Mouse (Mus musculus) intestine, postnatal 0 days (tissue): ENCODE measurements at regions not wholly inside any gene's neighbourhood (a gene's known extent, or its start where the extent isn't known, plus 50 kb on each side); places are given as distances from the start of the nearest gene placed in this dataset.

Source experiments
- ATAC-seq: fragments of 200-750 bp; cut with Nextera tagmentation; 2 replicates; pipeline ENCODE4 v1.8.0; 2017; ENCODE audit warnings: mild to moderate bottlenecking, moderate TSS enrichment, moderate library complexity
- H3K27ac ChIP-seq: fragments of 300-500 bp; sonication (generic); 2 replicates; pipeline ENCODE4 v1.5.1; 2014; ENCODE audit warnings: mild to moderate bottlenecking, low read depth, low read length, moderate library complexity
- H3K27me3 ChIP-seq: fragments of 300-500 bp; sonication (generic); replicated peaks from 2 replicates; pipeline ENCODE4 v1.6.1; 2014; ENCODE audit warnings: low read length, mixed read lengths; ENCODE audit not compliant: control insufficient read depth, insufficient read depth
- H3K36me3 ChIP-seq: fragments of 300-500 bp; sonication (generic); 2 replicates; pipeline ENCODE4 v1.6.1; 2014; ENCODE audit warnings: mild to moderate bottlenecking, moderate library complexity; ENCODE audit not compliant: control insufficient read depth, insufficient read depth
- H3K4me1 ChIP-seq: fragments of 300-500 bp; sonication (generic); replicated peaks from 2 replicates; pipeline ENCODE4 v1.6.1; 2014; ENCODE audit warnings: antibody characterized with exemption, low read length, mixed read lengths; ENCODE audit not compliant: control insufficient read depth, insufficient read depth
- H3K4me2 ChIP-seq: fragments of 300-500 bp; sonication (generic); replicated peaks from 2 replicates; pipeline ENCODE4 v1.6.1; 2014; ENCODE audit warnings: low read depth, mild to moderate bottlenecking, moderate library complexity
- H3K4me3 ChIP-seq: fragments of 300-500 bp; sonication (generic); 2 replicates; pipeline ENCODE4 v1.5.1; 2014; ENCODE audit warnings: low read depth, low read length
- H3K9ac ChIP-seq: fragments of 300-500 bp; sonication (generic); 2 replicates; pipeline ENCODE4 v1.6.1; 2014; ENCODE audit warnings: mild to moderate bottlenecking, low read depth, low read length
- H3K9me3 ChIP-seq: fragments of 300-500 bp; sonication (generic); 2 replicates; pipeline ENCODE4 v1.6.1; 2016; ENCODE audit warnings: mixed run types; ENCODE audit not compliant: control insufficient read depth
- CTCF ChIP-seq: sonication (generic); IDR thresholded peaks from 2 replicates; pipeline ENCODE4 v1.5.1; 2016; ENCODE audit warnings: low read depth, mild to moderate bottlenecking, control low read depth, antibody characterized with exemption, moderate library complexity
- WGBS: fragments of 180-500 bp; shearing (Covaris S2); extraction: QIAGEN DNeasy Blood & Tissue Kit; methylation state at CpG from one replicate; pipeline ENCODE4 v1.1.7; 2014; 5-methylcytosine and 5-hydroxymethylcytosine counted together

DNA sequence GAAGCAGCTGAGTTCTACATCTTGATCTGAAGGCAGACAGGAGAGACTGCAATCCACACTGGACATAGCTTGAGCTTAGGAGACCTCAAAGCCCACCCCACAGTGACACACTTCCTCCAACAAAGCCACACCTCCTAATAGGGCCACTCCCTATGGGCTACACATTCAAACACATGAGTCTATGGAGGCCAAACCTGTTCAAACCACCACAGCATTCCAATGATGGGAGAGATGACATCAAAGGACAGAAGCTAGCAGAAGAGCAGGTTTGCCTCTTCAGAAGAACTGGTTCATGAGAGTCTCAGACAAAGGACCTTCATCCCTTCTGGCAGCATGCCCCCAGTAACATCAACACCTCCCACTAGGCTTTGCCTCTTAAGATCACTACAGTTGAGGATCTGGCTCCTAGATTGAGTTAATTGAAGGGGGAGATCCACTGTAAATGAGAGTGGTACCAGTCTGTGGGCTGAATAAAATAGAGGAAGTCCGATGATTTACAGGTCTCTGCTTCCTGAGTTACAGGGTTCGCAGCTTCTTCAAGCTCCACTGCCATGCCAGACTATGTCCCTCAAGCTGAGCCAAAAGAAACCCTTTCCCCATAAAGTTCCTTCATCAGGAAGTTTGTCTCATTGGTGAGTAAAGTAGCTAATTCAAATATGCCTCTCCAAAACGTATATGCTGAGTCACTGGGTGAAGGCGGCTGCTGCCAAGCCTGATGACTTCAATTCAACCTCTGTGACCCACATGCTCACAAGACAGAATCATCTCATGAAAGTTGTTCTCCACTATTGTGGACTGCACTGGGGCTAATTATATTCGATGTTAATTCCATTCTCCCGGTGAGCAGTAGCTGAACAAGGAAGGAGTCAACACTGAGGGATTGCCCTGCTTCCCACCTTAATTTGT is 56.9 kb upstream of the Atp6ap2 start:
- WGBS, result 69% methylated on average over 6 of the region's 6 CpGs
- no peaks in the 10 kb centered on the region for H3K27me3 ChIP-seq
- ATAC-seq, result no peak
- H3K36me3 ChIP-seq, result no peaks in the 10 kb centered on the region
- H3K9me3 ChIP-seq, result no peaks in the 10 kb centered on the region
- no peak for TF ChIP-seq CTCF
- H3K9ac ChIP-seq, result no peak overlapping the region
- no peaks in the 10 kb centered on the region for H3K4me1 ChIP-seq
- H3K4me3 ChIP-seq, result no peak overlapping the region
- no peak overlapping the region for H3K27ac ChIP-seq
- no peak overlapping the region for H3K4me2 ChIP-seq
